Mouse (Mus musculus): ENCODE data around the gene Fndc3b. TPM values are rescaled to one million over a fixed set of nuclear protein-coding genes. Genes with fewer than 3 reads are reported as not detected.

The Fndc3b gene
- polyA plus RNA-seq, 1 experiment from 2014 or later = 11.3 TPM

- Histone ChIP-seq H3K4me3 (replicated peaks; ENCODE audit: low read length) (peak overlapping the region; percentile 46), H3K4me2 (replicated peaks) (peak overlapping the region; percentile 96), H3K9ac (peak overlapping the region; percentile 25; the same call in 1 of the 2 replicates), H3K9me3 (ENCODE audit: control insufficient read depth, low read length) (no peaks in the 10 kb centered on the region), H3K27ac (no peak overlapping the region), H3K27me3 (ENCODE audit: control insufficient read depth, insufficient read depth, low read length) (peaks cover 60% of the 10 kb centered on the region), H3K36me3 (replicated peaks; ENCODE audit: control insufficient read depth, insufficient read depth) (no peaks in the 10 kb centered on the region), H3K4me1 (replicated peaks; ENCODE audit: control insufficient read depth, insufficient read depth, low read length) (peaks cover 14% of the 10 kb centered on the region)
- DNase-seq (ENCODE audit: low spot score) (no peak), ATAC-seq (ENCODE audit: low FRiP score) (peak; percentile 63)
- 1% methylated on average over 77 of the region's 77 CpGs for WGBS
These were observed 339.1 kb downstream of the Fndc3b start for GRCm38 (mm10) chr3:27371725-27372650.

GRCm38 (mm10) chr3:27371276-27371621 lies 339.9 kb downstream of the Fndc3b start, which contains the start of gene Ghsr:
TSS of gene Ghsr (plus strand) at chr3:27371351.
- Histone ChIP-seq H3K9ac (peak within 1 kb of the TSS; percentile 25; the same call in 1 of the 2 replicates), H3K4me3 (replicated peaks; ENCODE audit: low read length) (peak within 1 kb of the TSS; percentile 46), H3K36me3 (replicated peaks; ENCODE audit: control insufficient read depth, insufficient read depth) (no peaks in the 10 kb centered on the region), H3K4me2 (replicated peaks) (peak within 1 kb of the TSS; percentile 96), H3K4me1 (replicated peaks; ENCODE audit: control insufficient read depth, insufficient read depth, low read length) (peaks cover 14% of the 10 kb centered on the region), H3K27me3 (ENCODE audit: control insufficient read depth, insufficient read depth, low read length) (peaks cover 60% of the 10 kb centered on the region), H3K9me3 (ENCODE audit: control insufficient read depth, low read length) (no peaks in the 10 kb centered on the region), H3K27ac (no peak within 1 kb of the TSS)
- ATAC-seq (ENCODE audit: low FRiP score) (peak; percentile 44; the same call in 1 of the 2 replicates), DNase-seq (ENCODE audit: low spot score) (no peak)
- WGBS = 1% methylated on average over 19 of the region's 19 CpGs

GRCm38 (mm10) chr3:27370582-27371275 lies 340.4 kb downstream of the Fndc3b start:
- DNase-seq (ENCODE audit: low spot score) (no peak), ATAC-seq (ENCODE audit: low FRiP score) (no peak)
- peaks cover 60% of the 10 kb centered on the region for H3K27me3 ChIP-seq (ENCODE audit: control insufficient read depth, insufficient read depth, low read length)
- peaks cover 14% of the 10 kb centered on the region for H3K4me1 ChIP-seq (replicated peaks; ENCODE audit: control insufficient read depth, insufficient read depth, low read length)
- 2% methylated on average over 20 of the region's 20 CpGs for WGBS
- H3K27ac ChIP-seq = no peak overlapping the region
- H3K4me2 ChIP-seq (replicated peaks) = peak overlapping the region; percentile 96
- H3K9me3 ChIP-seq (ENCODE audit: control insufficient read depth, low read length) = no peaks in the 10 kb centered on the region
- no peaks in the 10 kb centered on the region for H3K36me3 ChIP-seq (replicated peaks; ENCODE audit: control insufficient read depth, insufficient read depth)
- peak overlapping the region; percentile 25; the same call in 1 of the 2 replicates for H3K9ac ChIP-seq
- peak overlapping the region; percentile 46 for H3K4me3 ChIP-seq (replicated peaks; ENCODE audit: low read length)

- H3K27me3 ChIP-seq (ENCODE audit: control insufficient read depth, insufficient read depth, low read length) = peaks cover 60% of the 10 kb centered on the region
- no peak overlapping the region for H3K9ac ChIP-seq
- H3K4me1 ChIP-seq (replicated peaks; ENCODE audit: control insufficient read depth, insufficient read depth, low read length) = peaks cover 14% of the 10 kb centered on the region
- no peak for ATAC-seq (ENCODE audit: low FRiP score)
- H3K9me3 ChIP-seq (ENCODE audit: control insufficient read depth, low read length) = no peaks in the 10 kb centered on the region
- no peak overlapping the region for H3K27ac ChIP-seq
- 5% methylated on average over 10 of the region's 10 CpGs for WGBS
- DNase-seq (ENCODE audit: low spot score) = peak; percentile 58
- H3K4me3 ChIP-seq (replicated peaks; ENCODE audit: low read length) = no peak overlapping the region
- H3K4me2 ChIP-seq (replicated peaks) = peak overlapping the region; percentile 96; the same call in 1 of the 2 replicates
- H3K36me3 ChIP-seq (replicated peaks; ENCODE audit: control insufficient read depth, insufficient read depth) = no peaks in the 10 kb centered on the region
These were observed 341.0 kb downstream of the Fndc3b start for GRCm38 (mm10) chr3:27370125-27370524.

Small RNAs within 50 kb of the gene (microRNA-seq; reads per million reads assigned to microRNA genes)
- gene Mir3092 = not detected

Other genes with a start within 250 kb of the Fndc3b start
- gene Tmem212, start 185.1 kb upstream of the Fndc3b start, polyA plus RNA-seq (2014; fragmentation: Nextera tagmentation; extraction: Ambion mirVana) = not detected in 2 replicates
- gene Pld1, start 227.4 kb upstream of the Fndc3b start, polyA plus RNA-seq (2014; fragmentation: Nextera tagmentation; extraction: Ambion mirVana) = 6.4 and 6.7 TPM in 2 replicates